Mouse (Mus musculus) macrophage (primary cell): ENCODE measurements around the gene Amigo1. TPM values are rescaled to one million over a fixed set of nuclear protein-coding genes. Genes with fewer than 3 reads are reported as not detected.

Experiments
- H3K27ac ChIP-seq: fragments of 350-480 bp; formaldehyde crosslinking; 2 replicates; pipeline ENCODE4 v1.9.0; 2021
- H3K36me3 ChIP-seq: fragments of 350-480 bp; formaldehyde crosslinking; 2 replicates; pipeline ENCODE4 v1.9.0; 2021; ENCODE audit errors: inconsistent target
- H3K4me3 ChIP-seq: fragments of 350-480 bp; formaldehyde crosslinking; 2 replicates; pipeline ENCODE4 v1.9.0; 2021; ENCODE audit errors: inconsistent target
- H3K79me2 ChIP-seq: fragments of 350-480 bp; formaldehyde crosslinking; 2 replicates; pipeline ENCODE4 v1.9.0; 2021; ENCODE audit errors: inconsistent target
- WGBS: methylation state at CpG from one replicate; pipeline ENCODE4 v1.1.7; 2026; ENCODE audit warnings: inconsistent platforms; ENCODE audit not compliant: missing documents; 5-methylcytosine and 5-hydroxymethylcytosine counted together
- polyA plus RNA-seq: library from polyadenylated mRNA; stranded (reverse); fragments of 250-400 nt; gene quantifications from 3 replicates; pipeline ENCODE4 v1.2.4, GENCODE M21; 2018; ENCODE audit warnings: inconsistent platforms
- total RNA-seq, 78 experiments: library from RNA; depleted of rRNA; stranded (reverse); fragments of 250-400 nt; gene quantifications; 1 replicate in 9 of 78; 2 replicates in 24 of 78; 3 replicates in 43 of 78; 4 replicates in 2 of 78; pipeline ENCODE4 v1.2.4; 2018; ENCODE audit warnings: inconsistent platforms in 56 of 78

The Amigo1 gene
- 1 to 10 TPM in 9 of 26 experiments, under 1 TPM in 15, not detected in 2; 0.12 to 5.3 (median 0.65) TPM for total RNA-seq (2018; cell fraction: chromatin; rRNA removed)
- 1 to 10 TPM in 4 of 26 experiments, under 1 TPM in 22; 0.14 to 1.3 (median 0.62) TPM for total RNA-seq (2018; cell fraction: cytosol; rRNA removed)
- 1 to 10 TPM in 12 of 26 experiments, under 1 TPM in 14; 0.32 to 5.2 (median 0.94) TPM for total RNA-seq (2018; cell fraction: nucleus; rRNA removed)
- 0.90 to 2.1 TPM (median 1.1 TPM) in 3 replicates for polyA plus RNA-seq

DNA sequence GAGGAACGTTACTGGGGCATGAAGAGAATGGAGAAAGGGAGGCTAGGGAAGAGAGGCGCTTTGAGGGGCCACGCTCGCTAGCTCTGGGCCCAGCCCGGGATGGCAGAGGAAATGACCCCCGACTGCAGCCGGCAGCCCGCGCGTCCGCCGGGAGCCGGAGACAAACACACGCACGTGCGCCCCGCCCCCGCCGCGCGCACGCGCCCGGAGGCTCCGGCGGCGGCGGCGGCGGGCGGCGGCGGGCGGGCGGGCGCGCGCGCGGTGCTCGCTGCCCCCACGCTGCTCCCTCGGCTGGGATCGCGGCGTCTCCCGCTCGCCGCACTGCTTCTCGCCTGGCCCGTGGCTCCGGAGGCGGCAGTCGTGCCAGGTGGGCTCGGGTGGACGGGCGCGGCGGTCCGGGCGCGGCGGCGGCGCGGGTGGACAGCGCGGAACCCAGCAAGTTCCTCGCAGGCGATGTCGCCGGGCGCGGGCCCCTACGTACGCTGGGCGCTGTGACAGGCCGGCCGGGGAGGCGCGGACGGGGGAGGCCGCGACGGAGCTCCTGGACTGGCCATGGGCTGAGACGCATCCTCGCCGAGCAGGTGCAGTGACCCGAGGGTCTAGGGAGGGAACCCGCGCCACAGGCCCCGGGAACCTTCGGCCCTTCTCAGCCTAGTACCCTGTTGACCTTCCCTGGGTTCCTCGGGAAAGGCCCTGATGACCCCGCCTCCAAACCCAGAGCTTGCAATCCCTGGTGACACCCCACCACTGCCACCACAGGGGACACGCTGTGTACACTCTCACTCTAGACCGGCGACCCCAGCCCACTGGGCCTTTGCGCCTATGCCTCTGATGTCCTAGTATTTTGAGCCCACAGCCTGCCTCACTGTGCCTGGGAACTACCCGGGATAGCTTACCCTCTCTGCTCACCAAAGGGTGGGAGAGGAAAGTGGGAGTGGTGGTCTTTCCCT is at the start of gene Amigo1:
Gene Amigo1, plus strand, starts transcription at position 238 of the 950 bp plus-strand sequence.
- 2% methylated on average over 87 of the region's 100 CpGs for WGBS
- Histone ChIP-seq H3K36me3 (no peaks in the 10 kb centered on the region), H3K79me2 (no peaks in the 10 kb centered on the region)

GRCm38 (mm10) chr3:108139113-108139512 is 47.0 kb upstream of the Amigo1 start:
- 80% methylated on average over 1 of the region's 1 CpGs for WGBS
- peaks cover 100% of the 10 kb centered on the region for H3K79me2 ChIP-seq
- H3K4me3 ChIP-seq = no peak overlapping the region
- no peaks in the 10 kb centered on the region for H3K36me3 ChIP-seq
- no peak overlapping the region for H3K27ac ChIP-seq

More for the DNA sequence above, at the start of gene Amigo1:
- H3K27ac ChIP-seq = no peak within 1 kb of the TSS
- H3K4me3 ChIP-seq = peak within 1 kb of the TSS; percentile 35

DNA sequence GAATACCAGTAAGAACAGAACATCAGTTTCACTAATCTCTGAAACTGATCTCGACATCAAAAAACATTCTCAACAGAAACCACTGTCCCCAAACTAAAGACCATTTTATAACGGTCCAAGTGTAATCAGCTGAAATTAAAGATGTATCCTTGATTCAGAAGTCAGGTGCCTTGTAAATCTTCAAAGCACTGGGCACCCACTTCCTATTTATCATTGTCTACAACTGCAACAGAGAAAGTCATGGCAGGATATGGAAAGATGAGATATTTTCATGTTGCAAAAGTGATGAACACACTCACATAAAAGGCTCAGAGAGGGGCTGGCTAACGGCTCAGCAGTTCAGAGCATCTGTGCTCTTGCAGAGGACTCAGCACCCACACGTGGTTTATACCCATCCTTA is 45.3 kb upstream of the Amigo1 start:
- 52% methylated on average over 4 of the region's 4 CpGs for WGBS
- Histone ChIP-seq H3K4me3 (no peak overlapping the region), H3K36me3 (no peaks in the 10 kb centered on the region), H3K27ac (no peak overlapping the region), H3K79me2 (peaks cover 100% of the 10 kb centered on the region)

GRCm38 (mm10) chr3:108145534-108146445 is 40.3 kb upstream of the Amigo1 start, which contains the start of gene Gnai3:
Gnai3 (minus strand) TSS chr3:108146146.
- Histone ChIP-seq H3K4me3 (peak within 1 kb of the TSS; percentile 90), H3K79me2 (peaks cover 53% of the 10 kb centered on the region), H3K27ac (peak within 1 kb of the TSS; percentile 69), H3K36me3 (no peaks in the 10 kb centered on the region)
- WGBS = 1% methylated on average over 60 of the region's 63 CpGs

DNA sequence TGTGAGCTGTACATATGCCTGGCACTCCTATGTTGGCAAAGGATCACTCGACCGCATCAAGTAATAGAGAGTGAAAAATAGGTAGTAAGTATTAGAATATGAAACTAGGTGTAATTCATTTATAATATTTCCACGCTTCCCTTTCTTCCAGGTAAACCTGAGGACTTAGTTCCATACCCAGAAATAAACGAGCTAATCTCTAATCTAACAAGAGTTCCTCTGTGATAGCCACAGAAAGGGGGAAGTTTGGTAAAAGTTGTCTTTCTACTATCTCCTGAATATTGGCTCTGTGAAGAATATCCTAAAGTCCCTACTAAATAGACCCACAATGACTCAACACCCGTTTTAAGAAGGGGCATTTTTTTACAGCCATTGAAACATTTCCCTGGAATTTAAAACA is 39.5 kb upstream of the Amigo1 start:
- Histone ChIP-seq H3K36me3 (no peaks in the 10 kb centered on the region), H3K27ac (peak overlapping the region; percentile 69), H3K4me3 (peak overlapping the region; percentile 90), H3K79me2 (peaks cover 44% of the 10 kb centered on the region)
- WGBS = 25% methylated on average over 5 of the region's 5 CpGs

DNA sequence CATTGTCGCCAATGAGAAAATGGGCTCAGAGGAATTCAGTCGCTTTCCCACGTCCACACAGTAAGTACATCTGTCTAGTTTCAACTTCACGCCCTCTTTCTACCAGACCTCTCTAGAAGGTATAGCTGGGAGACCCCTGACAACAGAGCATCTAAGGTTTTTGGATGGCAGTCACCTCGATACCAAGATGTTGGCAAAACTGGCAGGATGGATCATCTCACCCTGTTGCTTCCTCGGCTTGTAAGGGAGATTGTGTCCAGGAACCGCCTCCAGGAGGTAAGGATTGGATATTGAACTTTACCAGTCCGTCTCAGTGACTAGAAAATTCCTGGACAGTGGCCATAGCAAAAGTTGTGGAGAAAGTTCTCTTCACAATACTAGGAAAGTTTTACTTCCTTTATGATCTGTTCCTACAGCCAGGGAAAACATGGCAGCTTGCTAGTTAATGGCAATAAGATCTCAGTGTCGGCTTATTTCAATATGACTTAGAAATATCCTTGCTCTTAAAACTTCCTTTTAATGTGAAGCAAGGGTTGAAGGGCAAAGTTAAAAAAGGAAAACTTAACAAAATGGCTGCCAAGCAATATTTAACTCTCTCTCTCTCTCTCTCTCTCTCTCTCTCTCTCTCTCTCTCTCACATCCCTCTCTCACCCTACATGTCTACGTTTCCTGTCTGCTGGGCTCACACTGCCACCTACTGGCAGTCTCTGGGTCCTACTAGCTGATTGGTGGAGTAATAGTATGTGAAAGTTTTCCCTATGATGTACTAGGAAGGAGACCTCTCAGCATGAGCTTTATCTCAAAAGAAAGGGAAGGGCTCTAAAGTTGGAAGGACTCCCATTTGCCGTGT is 38.5 kb upstream of the Amigo1 start:
- no peak overlapping the region for H3K4me3 ChIP-seq
- H3K27ac ChIP-seq = no peak overlapping the region
- peaks cover 35% of the 10 kb centered on the region for H3K79me2 ChIP-seq
- H3K36me3 ChIP-seq = no peaks in the 10 kb centered on the region
- WGBS = 79% methylated on average over 10 of the region's 11 CpGs

GRCm38 (mm10) chr3:108152290-108152689 is 33.8 kb upstream of the Amigo1 start:
- 100% methylated on average over 3 of the region's 3 CpGs for WGBS
- H3K4me3 ChIP-seq = no peak overlapping the region
- H3K79me2 ChIP-seq = no peaks in the 10 kb centered on the region
- H3K36me3 ChIP-seq = no peaks in the 10 kb centered on the region
- no peak overlapping the region for H3K27ac ChIP-seq

GRCm38 (mm10) chr3:108154656-108155055 is 31.5 kb upstream of the Amigo1 start, which contains the start of gene Gpr61:
Gpr61 (minus strand) TSS chr3:108154882.
- H3K79me2 ChIP-seq = no peaks in the 10 kb centered on the region
- H3K4me3 ChIP-seq = no peak within 1 kb of the TSS
- WGBS = 83% methylated on average over 4 of the region's 4 CpGs
- H3K36me3 ChIP-seq = no peaks in the 10 kb centered on the region
- H3K27ac ChIP-seq = no peak within 1 kb of the TSS

GRCm38 (mm10) chr3:108158383-108159037 is 27.6 kb upstream of the Amigo1 start:
- Histone ChIP-seq H3K27ac (no peak overlapping the region), H3K36me3 (no peaks in the 10 kb centered on the region), H3K4me3 (no peak overlapping the region), H3K79me2 (no peaks in the 10 kb centered on the region)
- WGBS = 85% methylated on average over 9 of the region's 9 CpGs

DNA sequence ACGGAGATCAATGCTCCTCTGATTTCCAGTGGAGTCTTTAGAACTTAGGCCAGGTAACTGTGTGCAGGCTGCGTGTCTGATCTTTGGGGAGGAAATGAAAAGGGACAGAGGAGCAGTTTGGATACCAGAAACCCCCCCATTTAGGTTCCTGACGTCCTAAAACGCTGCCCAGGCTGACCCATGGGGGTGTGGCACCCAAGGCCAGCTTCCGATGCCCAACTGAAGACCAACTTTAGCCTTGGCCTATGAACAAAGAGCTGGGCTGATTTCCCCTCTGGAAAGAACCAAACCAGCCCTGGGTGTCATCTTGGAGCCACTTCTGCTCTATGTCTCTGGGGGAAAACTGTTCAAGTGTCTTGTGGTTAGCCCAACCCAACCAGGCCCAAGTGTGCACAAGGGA is 22.0 kb upstream of the Amigo1 start:
- Histone ChIP-seq H3K27ac (no peak overlapping the region), H3K79me2 (no peaks in the 10 kb centered on the region), H3K4me3 (no peak overlapping the region), H3K36me3 (no peaks in the 10 kb centered on the region)
- 76% methylated on average over 5 of the region's 5 CpGs for WGBS

GRCm38 (mm10) chr3:108164807-108165206 is 21.3 kb upstream of the Amigo1 start:
- Histone ChIP-seq H3K79me2 (no peaks in the 10 kb centered on the region), H3K4me3 (no peak overlapping the region), H3K27ac (no peak overlapping the region), H3K36me3 (no peaks in the 10 kb centered on the region)
- 31% methylated on average over 9 of the region's 9 CpGs for WGBS

DNA sequence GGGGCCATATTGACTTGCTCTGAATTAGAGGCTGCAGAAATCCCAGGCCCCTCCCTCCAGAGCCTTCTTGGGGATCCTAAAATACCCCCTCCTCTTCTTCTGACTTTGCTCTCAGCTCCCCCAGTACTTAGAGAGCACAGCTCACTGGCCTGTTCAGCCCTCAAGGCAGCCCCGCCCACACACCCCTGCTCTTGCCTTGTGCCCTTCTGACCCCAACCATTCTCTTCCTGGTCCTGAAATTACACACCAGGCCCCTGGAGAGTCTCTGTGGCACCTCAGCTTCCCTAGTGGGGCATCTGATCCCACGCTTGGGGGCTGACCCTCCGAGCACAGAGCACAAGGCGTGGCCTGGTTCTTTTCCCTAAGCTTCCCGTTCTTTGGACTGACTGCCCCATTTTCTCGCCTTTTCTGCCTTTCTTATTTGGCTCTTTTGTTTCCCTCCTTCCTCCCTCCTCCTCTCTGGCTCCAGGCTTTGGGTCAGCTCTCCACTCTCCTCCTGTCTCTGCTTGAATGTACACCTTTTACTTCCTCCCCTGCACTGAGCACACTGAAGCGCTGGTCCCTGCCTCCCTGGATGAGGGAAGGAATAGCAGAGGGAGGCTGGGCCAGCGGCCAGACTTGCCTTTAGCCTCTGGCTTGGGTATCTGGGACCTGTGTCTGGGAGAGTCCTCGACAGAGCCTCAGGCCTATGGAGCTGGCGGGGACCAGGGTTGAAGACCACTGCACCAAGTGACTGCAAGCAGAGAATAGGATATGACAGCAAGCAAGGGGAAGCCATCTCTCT is 20.4 kb upstream of the Amigo1 start:
- Histone ChIP-seq H3K4me3 (no peak overlapping the region), H3K36me3 (no peaks in the 10 kb centered on the region), H3K79me2 (no peaks in the 10 kb centered on the region), H3K27ac (no peak overlapping the region)
- WGBS = 87% methylated on average over 10 of the region's 10 CpGs
